Mouse (Mus musculus): ENCODE results near the gene Egln1.

- TF ChIP-seq POLR2A (IDR thresholded peaks at IDR 0.05; ENCODE audit: control insufficient read depth in 1 of 2, insufficient read depth in 1 of 2, low read depth in 1 of 2, low read length in 2 of 2, poor library complexity in 1 of 2) (no peak), USF1 (IDR thresholded peaks at IDR 0.05; ENCODE audit: low read depth, low read length) (no peak), CTCF (IDR thresholded peaks at IDR 0.05 in 2 of 3, conservative IDR thresholded peaks at IDR 0.05 in 1 of 3; ENCODE audit: control insufficient read depth in 1 of 3, insufficient read depth in 1 of 3, low read depth in 2 of 3, low read length in 3 of 3, poor library complexity in 1 of 3, severe bottlenecking in 1 of 3) (no peak), MAFK (IDR thresholded peaks at IDR 0.05; ENCODE audit: borderline replicate concordance, low read depth, low read length) (no peak), GABPA (IDR thresholded peaks at IDR 0.05; ENCODE audit: low read depth, low read length) (no peak), MXI1 (IDR thresholded peaks at IDR 0.05; ENCODE audit: low read depth, low read length) (no peak), TAL1 (IDR thresholded peaks at IDR 0.05; ENCODE audit: low read length) (no peak), SMC3 (IDR thresholded peaks at IDR 0.05; ENCODE audit: low read depth, low read length) (no peak), KAT2A (conservative IDR thresholded peaks at IDR 0.05; ENCODE audit: low read depth, low read length) (no peak), CHD1 (IDR thresholded peaks at IDR 0.05; ENCODE audit: low read depth, low read length) (no peak)
Observed at GRCm38 (mm10) chr8:124909936-124910335, 39.2 kb downstream of the Egln1 start.
